Mouse (Mus musculus): ENCODE data around the gene Tmco1. TPM values are rescaled to one million over a fixed set of nuclear protein-coding genes. Genes with fewer than 3 reads are reported as not detected.
"Not testable (repeated sequence)": the region's sequence is repeated elsewhere in the genome, so short reads cannot be mapped to it uniquely, and the experiment has no call there.

Gene Tmco1
- polyA plus RNA-seq, 1 experiment from 2014 or later: 81.5 TPM

- Histone ChIP-seq H3K27ac (replicated peaks; ENCODE audit: low read depth, low read length) (no peak overlapping the region), H3K9ac (ENCODE audit: low read length) (no peak overlapping the region), H3K4me3 (ENCODE audit: low read depth, low read length) (no peak overlapping the region), H3K36me3 (ENCODE audit: control insufficient read depth, insufficient read depth, low read length) (no peaks in the 10 kb centered on the region; the same call in 1 of the 2 replicates), H3K27me3 (ENCODE audit: control insufficient read depth, insufficient read depth, low read length) (no peaks in the 10 kb centered on the region), H3K4me1 (ENCODE audit: control insufficient read depth, insufficient read depth, low read length) (no peaks in the 10 kb centered on the region), H3K4me2 (ENCODE audit: low read depth, severe bottlenecking) (no peak overlapping the region), H3K9me3 (ENCODE audit: control insufficient read depth, low read length) (no peaks in the 10 kb centered on the region)
- 83% methylated on average over 3 of the region's 3 CpGs for WGBS
- ATAC-seq (ENCODE audit: insufficient number of reproducible peaks, low FRiP score, low TSS enrichment, low read depth) (no peak), DNase-seq (ENCODE audit: low spot score) (no peak)
Measured at GRCm38 (mm10) chr1:167336398-167336797, 28.2 kb downstream of the Tmco1 start.

GRCm38 (mm10) chr1:167337463-167338095 lies 29.4 kb downstream of the Tmco1 start:
- Histone ChIP-seq H3K27ac (replicated peaks; ENCODE audit: low read depth, low read length) (no peak overlapping the region), H3K9me3 (ENCODE audit: control insufficient read depth, low read length) (no peaks in the 10 kb centered on the region), H3K4me3 (ENCODE audit: low read depth, low read length) (no peak overlapping the region), H3K4me1 (ENCODE audit: control insufficient read depth, insufficient read depth, low read length) (no peaks in the 10 kb centered on the region), H3K4me2 (ENCODE audit: low read depth, severe bottlenecking) (no peak overlapping the region), H3K27me3 (ENCODE audit: control insufficient read depth, insufficient read depth, low read length) (no peaks in the 10 kb centered on the region), H3K36me3 (ENCODE audit: control insufficient read depth, insufficient read depth, low read length) (no peaks in the 10 kb centered on the region; the same call in 1 of the 2 replicates), H3K9ac (ENCODE audit: low read length) (no peak overlapping the region)
- peak; percentile 61; the same call in 1 of the 2 replicates for ATAC-seq (ENCODE audit: insufficient number of reproducible peaks, low FRiP score, low TSS enrichment, low read depth)
- peak; percentile 91 for DNase-seq (ENCODE audit: low spot score)
- 23% methylated on average over 12 of the region's 12 CpGs for WGBS

- 80% methylated on average over 8 of the region's 9 CpGs for WGBS
- DNase-seq (ENCODE audit: low spot score): no peak
Measured at GRCm38 (mm10) chr1:167339177-167339781, 31.1 kb downstream of the Tmco1 start.

GRCm38 (mm10) chr1:167340111-167340787 lies 32.1 kb downstream of the Tmco1 start:
- peak overlapping the region; percentile 37 for H3K9ac ChIP-seq (ENCODE audit: low read length)
- peak overlapping the region; percentile 35 for H3K4me3 ChIP-seq (ENCODE audit: low read depth, low read length)
- H3K9me3 ChIP-seq (ENCODE audit: control insufficient read depth, low read length): no peaks in the 10 kb centered on the region
- DNase-seq (ENCODE audit: low spot score) (peak; percentile 38), ATAC-seq (ENCODE audit: insufficient number of reproducible peaks, low FRiP score, low TSS enrichment, low read depth) (0 out of 2 replicates have a peak, but pooled peaks have one; percentile 41)
- no peaks in the 10 kb centered on the region for H3K36me3 ChIP-seq (ENCODE audit: control insufficient read depth, insufficient read depth, low read length)
- WGBS: 3% methylated on average over 47 of the region's 47 CpGs
- no peaks in the 10 kb centered on the region for H3K27me3 ChIP-seq (ENCODE audit: control insufficient read depth, insufficient read depth, low read length)
- H3K27ac ChIP-seq (replicated peaks; ENCODE audit: low read depth, low read length): no peak overlapping the region
- H3K4me1 ChIP-seq (ENCODE audit: control insufficient read depth, insufficient read depth, low read length): no peaks in the 10 kb centered on the region
- peak overlapping the region; percentile 64 for H3K4me2 ChIP-seq (ENCODE audit: low read depth, severe bottlenecking)

More at GRCm38 (mm10) chr1:167339177-167339781, 31.1 kb downstream of the Tmco1 start:
- Histone ChIP-seq H3K27ac (replicated peaks; ENCODE audit: low read depth, low read length) (no peak overlapping the region), H3K27me3 (ENCODE audit: control insufficient read depth, insufficient read depth, low read length) (no peaks in the 10 kb centered on the region), H3K36me3 (ENCODE audit: control insufficient read depth, insufficient read depth, low read length) (no peaks in the 10 kb centered on the region), H3K4me1 (ENCODE audit: control insufficient read depth, insufficient read depth, low read length) (no peaks in the 10 kb centered on the region), H3K4me3 (ENCODE audit: low read depth, low read length) (no peak overlapping the region), H3K9me3 (ENCODE audit: control insufficient read depth, low read length) (no peaks in the 10 kb centered on the region), H3K4me2 (ENCODE audit: low read depth, severe bottlenecking) (no peak overlapping the region), H3K9ac (ENCODE audit: low read length) (no peak overlapping the region)
- ATAC-seq (ENCODE audit: insufficient number of reproducible peaks, low FRiP score, low TSS enrichment, low read depth): no peak

GRCm38 (mm10) chr1:167340910-167341528 lies 32.8 kb downstream of the Tmco1 start:
- Histone ChIP-seq H3K9me3 (ENCODE audit: control insufficient read depth, low read length) (no peaks in the 10 kb centered on the region), H3K27ac (replicated peaks; ENCODE audit: low read depth, low read length) (no peak overlapping the region), H3K9ac (ENCODE audit: low read length) (no peak overlapping the region), H3K4me1 (ENCODE audit: control insufficient read depth, insufficient read depth, low read length) (no peaks in the 10 kb centered on the region), H3K4me2 (ENCODE audit: low read depth, severe bottlenecking) (no peak overlapping the region), H3K4me3 (ENCODE audit: low read depth, low read length) (no peak overlapping the region), H3K27me3 (ENCODE audit: control insufficient read depth, insufficient read depth, low read length) (no peaks in the 10 kb centered on the region), H3K36me3 (ENCODE audit: control insufficient read depth, insufficient read depth, low read length) (no peaks in the 10 kb centered on the region)
- ATAC-seq (ENCODE audit: insufficient number of reproducible peaks, low FRiP score, low TSS enrichment, low read depth) (no peak), DNase-seq (ENCODE audit: low spot score) (no peak)
- 93% methylated on average over 3 of the region's 3 CpGs for WGBS

GRCm38 (mm10) chr1:167342831-167343230 lies 34.7 kb downstream of the Tmco1 start:
- Histone ChIP-seq H3K4me3 (ENCODE audit: low read depth, low read length) (no peak overlapping the region), H3K27ac (replicated peaks; ENCODE audit: low read depth, low read length) (no peak overlapping the region), H3K9me3 (ENCODE audit: control insufficient read depth, low read length) (no peaks in the 10 kb centered on the region), H3K4me2 (ENCODE audit: low read depth, severe bottlenecking) (no peak overlapping the region), H3K9ac (ENCODE audit: low read length) (no peak overlapping the region), H3K4me1 (ENCODE audit: control insufficient read depth, insufficient read depth, low read length) (no peaks in the 10 kb centered on the region), H3K36me3 (ENCODE audit: control insufficient read depth, insufficient read depth, low read length) (no peaks in the 10 kb centered on the region), H3K27me3 (ENCODE audit: control insufficient read depth, insufficient read depth, low read length) (no peaks in the 10 kb centered on the region)
- DNase-seq (ENCODE audit: low spot score) (no peak), ATAC-seq (ENCODE audit: insufficient number of reproducible peaks, low FRiP score, low TSS enrichment, low read depth) (no peak)
- 85% methylated on average over 10 of the region's 10 CpGs for WGBS

GRCm38 (mm10) chr1:167345994-167346520 lies 37.9 kb downstream of the Tmco1 start:
- ATAC-seq (ENCODE audit: insufficient number of reproducible peaks, low FRiP score, low TSS enrichment, low read depth); H3K36me3 ChIP-seq (ENCODE audit: control insufficient read depth, insufficient read depth, low read length); H3K9ac ChIP-seq (ENCODE audit: low read length); H3K4me3 ChIP-seq (ENCODE audit: low read depth, low read length); H3K9me3 ChIP-seq (ENCODE audit: control insufficient read depth, low read length); H3K4me2 ChIP-seq (ENCODE audit: low read depth, severe bottlenecking); H3K27ac ChIP-seq (replicated peaks; ENCODE audit: low read depth, low read length); H3K27me3 ChIP-seq (ENCODE audit: control insufficient read depth, insufficient read depth, low read length); H3K4me1 ChIP-seq (ENCODE audit: control insufficient read depth, insufficient read depth, low read length); DNase-seq (ENCODE audit: low spot score): not testable (repeated sequence)
- WGBS: 95% methylated on average over 10 of the region's 10 CpGs

GRCm38 (mm10) chr1:167349206-167349605 lies 41.0 kb downstream of the Tmco1 start:
- WGBS: 66% methylated on average over 3 of the region's 3 CpGs
- not testable (repeated sequence) for H3K4me3 ChIP-seq (ENCODE audit: low read depth, low read length); H3K27ac ChIP-seq (replicated peaks; ENCODE audit: low read depth, low read length); H3K9ac ChIP-seq (ENCODE audit: low read length); H3K4me2 ChIP-seq (ENCODE audit: low read depth, severe bottlenecking); ATAC-seq (ENCODE audit: insufficient number of reproducible peaks, low FRiP score, low TSS enrichment, low read depth); H3K9me3 ChIP-seq (ENCODE audit: control insufficient read depth, low read length); H3K4me1 ChIP-seq (ENCODE audit: control insufficient read depth, insufficient read depth, low read length); H3K36me3 ChIP-seq (ENCODE audit: control insufficient read depth, insufficient read depth, low read length); H3K27me3 ChIP-seq (ENCODE audit: control insufficient read depth, insufficient read depth, low read length); DNase-seq (ENCODE audit: low spot score)
